Mouse (Mus musculus): ENCODE data around the gene Gcdh. TPM values are rescaled to one million over a fixed set of nuclear protein-coding genes. Genes with fewer than 3 reads are reported as not detected.
A peak's percentile ranks its signal among the peaks of the same experiment; 100 is the strongest.

Gene Gcdh
- polyA plus RNA-seq, 1 experiment from 2014 or later = 33.5 TPM

DNA sequence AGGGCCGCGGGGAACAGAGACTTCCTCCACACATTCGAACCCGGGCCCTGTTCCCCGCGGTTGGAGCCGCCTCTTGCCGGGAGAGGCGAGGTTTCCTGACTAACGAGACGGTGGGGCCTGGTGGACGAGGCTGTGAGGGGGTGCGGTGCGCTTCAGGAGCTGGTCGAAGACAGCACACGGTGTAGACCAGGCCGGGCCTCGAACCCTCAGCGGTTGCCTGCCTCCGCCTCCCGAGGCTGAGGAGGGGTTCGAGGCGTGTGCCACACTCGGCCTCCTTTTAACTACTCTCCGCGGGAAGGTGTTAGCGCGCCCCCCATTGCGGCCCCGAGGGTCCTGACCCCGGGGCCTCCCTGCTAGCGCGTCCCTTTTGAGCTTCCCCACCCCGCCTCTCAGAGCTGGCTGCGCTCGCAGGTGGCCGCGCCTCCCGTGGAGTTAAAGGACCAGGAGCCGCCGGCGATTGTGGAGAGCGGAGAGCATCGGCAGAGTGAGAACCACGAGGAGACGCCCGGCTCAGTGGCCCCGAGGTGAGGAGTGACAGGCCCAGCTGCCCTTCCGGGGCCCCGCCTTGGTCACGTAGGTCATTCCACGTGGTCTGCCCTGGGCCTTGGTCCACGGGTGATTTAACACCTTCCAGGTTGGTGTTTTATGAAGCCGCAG lies 21.3 kb downstream of the Gcdh start:
- peak overlapping the region; percentile 71 for H3K4me2 ChIP-seq (ENCODE audit: low read depth, low read length)
- peak; percentile 52 for ATAC-seq (ENCODE audit: low read depth)
- H3K27me3 ChIP-seq (ENCODE audit: control insufficient read depth, insufficient read depth, low read length) = peaks cover 4% of the 10 kb centered on the region; the same call in 1 of the 2 replicates
- H3K9me3 ChIP-seq (ENCODE audit: control insufficient read depth, low read length) = no peaks in the 10 kb centered on the region
- H3K36me3 ChIP-seq (ENCODE audit: control insufficient read depth, insufficient read depth, low read length) = peaks cover 22% of the 10 kb centered on the region
- H3K4me3 ChIP-seq (ENCODE audit: low read depth, low read length) = peak overlapping the region; percentile 32
- WGBS = 4% methylated on average over 49 of the region's 54 CpGs
- peak overlapping the region; percentile 32 for H3K9ac ChIP-seq (replicated peaks; ENCODE audit: low read depth, low read length)
- H3K4me1 ChIP-seq (ENCODE audit: control insufficient read depth, insufficient read depth, low read length) = no peaks in the 10 kb centered on the region; the same call in 1 of the 2 replicates
- H3K27ac ChIP-seq (ENCODE audit: low read depth, low read length) = no peak overlapping the region

DNA sequence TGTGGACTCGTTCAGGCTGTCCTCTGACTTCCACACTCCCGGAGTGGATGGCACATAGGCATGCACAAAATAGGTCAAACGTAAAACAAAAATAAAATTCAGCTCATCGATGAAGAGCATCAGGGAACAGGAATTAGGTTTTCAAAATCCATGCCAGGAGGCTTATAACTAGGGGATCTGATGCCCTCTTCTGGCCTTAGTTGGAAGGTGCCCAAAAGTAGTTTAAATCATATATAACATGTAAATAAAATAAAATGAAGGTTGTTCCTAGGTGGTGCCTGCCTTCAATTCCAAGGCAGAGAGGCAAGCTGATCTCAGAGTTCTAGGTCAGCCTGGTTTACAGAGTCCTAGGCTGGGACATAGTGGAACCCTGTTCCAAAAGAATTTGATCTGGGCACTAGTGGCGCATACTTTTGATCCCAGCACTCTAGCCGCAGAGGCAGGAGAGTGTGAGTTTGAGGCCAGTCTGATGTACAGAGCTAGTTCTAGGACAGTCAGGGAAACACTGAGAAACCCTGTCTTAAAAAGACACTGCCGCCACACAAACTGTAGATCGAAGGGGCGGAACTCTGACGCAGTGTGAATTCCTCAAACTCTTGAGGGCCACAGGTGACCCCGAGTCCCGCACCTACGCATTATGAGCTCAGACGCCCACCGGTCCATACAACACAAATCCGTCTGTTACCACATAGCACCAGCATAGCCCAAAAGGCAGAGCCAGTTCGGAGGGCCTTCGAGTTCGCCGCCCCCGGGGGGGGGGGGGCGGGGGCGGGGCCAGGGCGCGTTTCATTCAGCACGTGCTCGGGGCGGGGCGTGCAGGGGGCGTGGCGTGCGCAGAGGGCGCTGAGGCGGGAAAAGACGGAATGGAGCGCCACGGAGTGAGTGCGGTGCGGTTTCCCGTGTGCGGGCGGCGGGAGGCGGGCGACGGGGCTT lies 22.1 kb downstream of the Gcdh start, which contains the start of gene Syce2:
Gene Syce2 (plus strand): TSS at position 736 of the 933 bp plus-strand sequence.
- Histone ChIP-seq H3K9me3 (ENCODE audit: control insufficient read depth, low read length) (no peaks in the 10 kb centered on the region), H3K4me3 (ENCODE audit: low read depth, low read length) (peak within 1 kb of the TSS; percentile 32), H3K27me3 (ENCODE audit: control insufficient read depth, insufficient read depth, low read length) (peaks cover 4% of the 10 kb centered on the region; the same call in 1 of the 2 replicates), H3K36me3 (ENCODE audit: control insufficient read depth, insufficient read depth, low read length) (peaks cover 28% of the 10 kb centered on the region), H3K4me2 (ENCODE audit: low read depth, low read length) (peak within 1 kb of the TSS; percentile 71), H3K4me1 (ENCODE audit: control insufficient read depth, insufficient read depth, low read length) (no peaks in the 10 kb centered on the region; the same call in 1 of the 2 replicates), H3K27ac (ENCODE audit: low read depth, low read length) (no peak within 1 kb of the TSS), H3K9ac (replicated peaks; ENCODE audit: low read depth, low read length) (peak within 1 kb of the TSS; percentile 32)
- 21% methylated on average over 34 of the region's 46 CpGs for WGBS
- ATAC-seq (ENCODE audit: low read depth) = peak; percentile 69

DNA sequence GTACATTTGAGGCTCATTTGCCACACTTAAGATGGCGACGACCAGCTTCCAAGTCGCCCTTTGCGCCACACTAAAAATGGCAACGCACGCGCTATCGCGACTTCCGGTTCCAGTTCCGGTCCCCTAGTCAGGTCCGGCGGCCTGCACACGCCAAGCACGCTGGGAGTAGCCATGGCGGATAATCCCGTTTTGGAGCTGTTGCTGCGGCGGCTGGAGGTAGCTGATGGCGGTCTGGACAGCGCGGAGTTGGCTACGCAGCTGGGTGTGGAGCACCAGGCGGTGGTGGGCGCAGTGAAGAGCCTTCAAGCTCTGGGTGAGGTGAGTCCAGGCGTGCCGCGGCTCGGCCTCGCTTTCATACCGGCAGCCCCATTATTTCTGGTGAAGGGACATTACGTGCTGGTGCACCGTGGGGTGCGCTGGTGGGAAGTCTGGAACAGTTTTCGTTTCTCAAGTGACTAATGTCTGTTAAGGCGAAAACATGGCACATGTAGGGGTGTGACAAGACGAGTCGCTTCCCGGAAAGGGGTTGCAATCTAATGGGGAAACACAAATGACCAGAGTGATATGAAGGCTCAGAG lies 36.8 kb downstream of the Gcdh start, which contains the start of gene Farsa:
Gene Farsa (plus strand): TSS at position 126 of the 578 bp plus-strand sequence.
- peak within 1 kb of the TSS; percentile 71 for H3K9ac ChIP-seq (replicated peaks; ENCODE audit: low read depth, low read length)
- peak within 1 kb of the TSS; percentile 63 for H3K27ac ChIP-seq (ENCODE audit: low read depth, low read length)
- H3K27me3 ChIP-seq (ENCODE audit: control insufficient read depth, insufficient read depth, low read length) = no peaks in the 10 kb centered on the region
- WGBS = under 1% methylated on average over 39 of the region's 39 CpGs
- peaks cover 12% of the 10 kb centered on the region; the same call in 1 of the 2 replicates for H3K4me1 ChIP-seq (ENCODE audit: control insufficient read depth, insufficient read depth, low read length)
- H3K36me3 ChIP-seq (ENCODE audit: control insufficient read depth, insufficient read depth, low read length) = peaks cover 16% of the 10 kb centered on the region
- H3K4me3 ChIP-seq (ENCODE audit: low read depth, low read length) = peak within 1 kb of the TSS; percentile 76
- no peaks in the 10 kb centered on the region for H3K9me3 ChIP-seq (ENCODE audit: control insufficient read depth, low read length)
- H3K4me2 ChIP-seq (ENCODE audit: low read depth, low read length) = peak within 1 kb of the TSS; percentile 89
- peak; percentile 94 for ATAC-seq (ENCODE audit: low read depth)

DNA sequence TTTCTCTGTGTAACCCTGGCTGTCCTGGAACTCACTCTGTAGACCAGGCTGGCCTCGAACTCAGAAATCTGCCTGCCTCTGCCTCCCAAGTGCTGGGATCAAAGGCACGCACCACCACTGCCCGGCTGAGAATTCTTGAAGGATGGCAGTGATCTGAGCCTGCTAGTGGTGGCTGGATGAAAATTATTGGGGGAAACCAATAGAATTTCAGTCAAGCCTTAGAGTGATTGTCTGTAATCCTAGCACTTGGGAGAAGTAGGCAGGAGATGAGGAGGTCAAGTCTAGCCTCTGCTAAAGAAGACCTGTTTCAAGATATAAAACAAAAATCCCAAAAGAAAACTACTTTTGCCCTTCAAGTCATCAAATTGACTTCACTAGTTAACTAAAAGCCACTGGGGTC lies 37.3 kb downstream of the Gcdh start:
- peak; percentile 16; the same call in 1 of the 2 replicates for ATAC-seq (ENCODE audit: low read depth)
- Histone ChIP-seq H3K9ac (replicated peaks; ENCODE audit: low read depth, low read length) (no peak overlapping the region), H3K36me3 (ENCODE audit: control insufficient read depth, insufficient read depth, low read length) (peaks cover 11% of the 10 kb centered on the region), H3K4me2 (ENCODE audit: low read depth, low read length) (no peak overlapping the region), H3K27ac (ENCODE audit: low read depth, low read length) (no peak overlapping the region), H3K4me3 (ENCODE audit: low read depth, low read length) (no peak overlapping the region), H3K9me3 (ENCODE audit: control insufficient read depth, low read length) (no peaks in the 10 kb centered on the region), H3K27me3 (ENCODE audit: control insufficient read depth, insufficient read depth, low read length) (no peaks in the 10 kb centered on the region), H3K4me1 (ENCODE audit: control insufficient read depth, insufficient read depth, low read length) (peaks cover 12% of the 10 kb centered on the region; the same call in 1 of the 2 replicates)
- WGBS = 95% methylated on average over 3 of the region's 3 CpGs

DNA sequence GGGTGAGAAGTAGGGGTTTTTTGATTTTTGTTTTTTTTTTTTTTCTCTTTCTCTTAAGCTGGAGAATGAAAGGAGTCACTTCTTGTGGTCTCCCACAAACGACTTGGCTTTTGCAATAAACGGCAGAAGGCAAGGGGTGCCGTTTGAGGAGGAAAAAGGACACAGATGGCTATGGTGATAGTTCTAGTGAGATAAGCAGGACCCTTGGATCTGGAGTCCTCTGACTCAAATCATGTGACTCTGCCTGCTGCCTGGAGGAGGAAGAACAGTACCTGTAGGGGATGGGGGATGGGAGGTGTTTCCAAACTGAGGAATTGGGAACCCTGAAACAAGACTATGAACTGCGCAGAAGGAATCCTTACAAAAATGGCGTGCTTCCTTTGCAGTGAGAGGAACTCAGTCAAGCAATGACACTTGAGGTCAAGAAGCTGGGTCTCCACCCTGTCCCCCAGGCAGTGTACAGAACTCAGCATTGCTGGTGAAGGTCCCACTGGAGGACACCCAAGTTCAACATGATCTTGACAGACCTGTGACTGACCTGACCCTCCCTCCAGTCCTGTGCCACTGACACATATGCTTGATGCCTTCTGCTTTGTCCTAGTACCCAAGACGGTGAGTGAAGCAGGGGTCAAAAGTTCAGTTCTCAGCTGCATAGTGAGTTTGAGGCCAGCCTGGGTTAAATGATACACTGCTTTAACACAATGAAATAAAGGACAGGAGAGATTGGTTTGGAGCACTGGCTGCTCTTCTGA lies 45.9 kb downstream of the Gcdh start:
- no peak for ATAC-seq (ENCODE audit: low read depth)
- Histone ChIP-seq H3K9ac (replicated peaks; ENCODE audit: low read depth, low read length) (peak overlapping the region; percentile 97), H3K9me3 (ENCODE audit: control insufficient read depth, low read length) (no peaks in the 10 kb centered on the region), H3K4me1 (ENCODE audit: control insufficient read depth, insufficient read depth, low read length) (peaks cover 21% of the 10 kb centered on the region), H3K27ac (ENCODE audit: low read depth, low read length) (peak overlapping the region; percentile 84; the same call in 1 of the 2 replicates), H3K27me3 (ENCODE audit: control insufficient read depth, insufficient read depth, low read length) (no peaks in the 10 kb centered on the region), H3K36me3 (ENCODE audit: control insufficient read depth, insufficient read depth, low read length) (peaks cover 23% of the 10 kb centered on the region), H3K4me3 (ENCODE audit: low read depth, low read length) (peak overlapping the region; percentile 82; the same call in 1 of the 2 replicates), H3K4me2 (ENCODE audit: low read depth, low read length) (peak overlapping the region; percentile 77)
- 46% methylated on average over 6 of the region's 6 CpGs for WGBS

DNA sequence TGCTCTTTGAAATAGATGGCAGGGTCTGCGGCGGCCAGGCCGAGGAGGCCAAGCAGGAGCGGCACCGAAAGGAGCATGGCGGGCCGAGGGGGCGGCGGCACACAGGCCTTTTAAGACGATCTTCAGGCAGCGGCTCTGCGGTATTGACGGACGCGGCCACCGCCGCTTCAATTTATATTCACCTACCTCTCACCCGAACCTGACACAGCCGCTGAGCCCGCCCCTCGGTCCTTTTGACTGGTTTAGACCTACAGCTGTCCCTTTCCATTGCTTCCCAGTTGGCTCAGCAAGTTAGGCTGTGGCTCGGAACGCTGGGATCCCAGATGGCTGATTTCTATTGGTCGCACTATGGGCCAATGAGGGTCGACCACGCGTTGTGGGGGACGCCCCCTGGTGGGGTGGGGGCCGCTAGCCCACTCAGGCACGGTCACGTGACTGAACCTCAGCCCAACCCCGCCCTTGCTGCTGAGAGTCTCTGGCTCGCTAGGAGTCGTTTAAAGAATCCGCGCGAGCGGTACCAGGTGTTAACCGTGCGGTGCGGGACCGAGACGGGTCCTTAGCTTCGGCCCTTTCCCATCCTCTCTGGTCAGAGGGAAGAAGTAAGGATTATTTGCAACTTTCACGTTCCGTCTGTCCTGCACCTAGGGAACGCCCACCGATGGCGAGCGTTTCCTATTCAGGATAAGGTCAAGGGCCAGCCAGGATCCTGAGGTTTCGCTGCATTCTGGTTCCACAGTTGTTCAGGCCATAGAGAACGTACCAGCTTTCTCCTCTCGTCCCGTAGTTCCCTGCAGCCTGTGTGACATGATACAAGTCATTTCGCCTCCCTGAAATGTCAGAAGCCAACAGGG lies 46.8 kb downstream of the Gcdh start, which contains the start of gene Calr:
Gene Calr (minus strand): TSS at position 213 of the 851 bp plus-strand sequence.
- peaks cover 21% of the 10 kb centered on the region for H3K4me1 ChIP-seq (ENCODE audit: control insufficient read depth, insufficient read depth, low read length)
- no peaks in the 10 kb centered on the region for H3K27me3 ChIP-seq (ENCODE audit: control insufficient read depth, insufficient read depth, low read length)
- H3K36me3 ChIP-seq (ENCODE audit: control insufficient read depth, insufficient read depth, low read length) = peaks cover 32% of the 10 kb centered on the region
- peak within 1 kb of the TSS; percentile 82 for H3K4me3 ChIP-seq (ENCODE audit: low read depth, low read length)
- H3K9me3 ChIP-seq (ENCODE audit: control insufficient read depth, low read length) = no peaks in the 10 kb centered on the region
- under 1% methylated on average over 55 of the region's 55 CpGs for WGBS
- peak within 1 kb of the TSS; percentile 84 for H3K27ac ChIP-seq (ENCODE audit: low read depth, low read length)
- peak; percentile 99 for ATAC-seq (ENCODE audit: low read depth)
- H3K9ac ChIP-seq (replicated peaks; ENCODE audit: low read depth, low read length) = peak within 1 kb of the TSS; percentile 97
- H3K4me2 ChIP-seq (ENCODE audit: low read depth, low read length) = peak within 1 kb of the TSS; percentile 77

DNA sequence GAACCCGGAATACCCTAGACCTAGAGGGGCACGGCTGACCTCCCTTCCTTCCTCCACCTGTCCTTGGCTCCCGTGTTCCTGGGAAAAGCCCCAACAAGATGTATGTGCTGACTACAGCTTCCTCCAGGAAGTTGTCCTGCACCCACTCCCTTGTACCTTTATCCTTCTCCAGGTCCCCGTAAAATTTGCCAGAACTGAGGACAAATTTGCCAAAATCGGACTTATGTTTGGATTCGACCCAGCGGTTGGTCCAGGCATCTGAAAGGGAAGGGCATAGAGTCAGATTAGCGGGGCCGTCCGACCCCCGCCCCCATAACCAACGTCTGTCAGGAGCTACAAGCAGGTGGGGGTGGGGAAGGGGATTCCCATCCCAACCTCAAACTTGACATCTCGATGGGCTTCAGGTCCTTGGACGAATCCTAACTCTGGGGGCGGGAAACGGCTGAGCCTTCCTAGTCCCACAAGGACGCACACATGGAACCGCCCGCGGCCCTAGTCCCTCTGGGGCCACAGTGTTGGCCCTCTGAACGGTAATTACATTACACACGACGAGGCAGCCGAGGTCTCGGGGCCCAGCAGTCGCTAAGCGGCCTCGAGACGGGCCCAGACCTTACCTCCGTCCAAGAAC lies 47.5 kb downstream of the Gcdh start:
- peak overlapping the region; percentile 70 for H3K4me2 ChIP-seq (ENCODE audit: low read depth, low read length)
- no peaks in the 10 kb centered on the region for H3K9me3 ChIP-seq (ENCODE audit: control insufficient read depth, low read length)
- WGBS = under 1% methylated on average over 30 of the region's 30 CpGs
- H3K27me3 ChIP-seq (ENCODE audit: control insufficient read depth, insufficient read depth, low read length) = no peaks in the 10 kb centered on the region
- peak; percentile 28 for ATAC-seq (ENCODE audit: low read depth)
- H3K4me1 ChIP-seq (ENCODE audit: control insufficient read depth, insufficient read depth, low read length) = peaks cover 21% of the 10 kb centered on the region
- peaks cover 39% of the 10 kb centered on the region for H3K36me3 ChIP-seq (ENCODE audit: control insufficient read depth, insufficient read depth, low read length)
- H3K4me3 ChIP-seq (ENCODE audit: low read depth, low read length) = peak overlapping the region; percentile 82
- peak overlapping the region; percentile 97 for H3K9ac ChIP-seq (replicated peaks; ENCODE audit: low read depth, low read length)
- H3K27ac ChIP-seq (ENCODE audit: low read depth, low read length) = peak overlapping the region; percentile 73

All from neural tube, embryonic 14.5 days (tissue).